Mouse (Mus musculus) ES-E14 (cell line): Measurements from ENCODE around the gene Pou2f3.

Source experiments
- CHD2 ChIP-seq: IDR thresholded peaks from 2 replicates; pipeline ENCODE4 v1.6.1; 2014; ENCODE audit warnings: mild to moderate bottlenecking, low read depth, low read length, inconsistent platforms
- HCFC1 ChIP-seq: IDR thresholded peaks from 2 replicates; pipeline ENCODE4 v1.6.1; 2012; ENCODE audit warnings: low read length, inconsistent platforms, borderline replicate concordance; ENCODE audit not compliant: insufficient read depth

GRCm38 (mm10) chr9:43238167-43238566 is 28.0 kb upstream of the Pou2f3 start:
- no peak for TF ChIP-seq HCFC1
- no peak for TF ChIP-seq CHD2
